Mouse (Mus musculus): ENCODE data around the gene Tent4a.
"Not testable (repeated sequence)": the region's sequence is repeated elsewhere in the genome, so short reads cannot be mapped to it uniquely, and the experiment has no call there.

Gene Tent4a

DNA sequence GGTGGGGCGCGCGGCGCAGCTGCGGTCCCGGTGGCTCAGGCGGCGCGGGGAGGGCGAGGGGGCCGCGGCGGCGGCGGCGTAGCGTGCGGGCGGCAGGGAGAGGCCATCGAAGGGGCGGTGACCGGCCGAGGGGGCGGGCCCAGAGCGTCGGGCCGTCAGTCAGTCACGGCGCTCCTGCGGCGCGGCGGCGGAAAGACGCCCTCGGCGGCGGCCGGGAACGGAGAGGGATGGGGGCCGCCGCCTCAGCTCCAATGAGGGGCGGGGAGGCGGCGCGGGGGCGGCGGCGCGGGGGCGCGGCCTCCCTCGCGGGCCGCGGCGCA is at the start of gene Tent4a:
Gene Tent4a (minus strand): TSS at position 284 of the 320 bp plus-strand sequence.
- no peak for DNase-seq

GRCm38 (mm10) chr13:69583591-69583990 is 49.2 kb upstream of the Tent4a start:
- DNase-seq: no peak

- no peak for DNase-seq
Observed at GRCm38 (mm10) chr13:69582411-69582810, 48.0 kb upstream of the Tent4a start.

- DNase-seq: no peak
Observed at GRCm38 (mm10) chr13:69577181-69577834, 42.9 kb upstream of the Tent4a start.

DNA sequence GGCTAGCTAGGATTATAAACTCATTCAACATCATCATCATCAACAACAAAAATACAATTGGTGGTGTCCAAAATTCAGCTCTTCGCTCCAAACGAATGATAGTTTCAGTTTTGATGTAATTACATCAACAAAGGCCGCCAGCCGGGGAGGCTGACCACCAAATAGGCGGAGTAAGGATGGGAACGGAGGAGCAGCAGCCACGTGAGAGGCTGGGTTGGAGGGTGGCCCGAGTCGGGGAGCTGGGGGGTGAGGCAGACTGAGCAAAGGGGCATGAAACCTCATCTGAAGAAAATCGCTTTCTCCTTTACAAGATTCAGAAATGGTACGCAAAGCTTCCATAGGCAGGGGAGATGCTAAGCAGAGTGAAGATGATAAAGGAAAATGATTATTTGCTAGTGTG is 42.3 kb upstream of the Tent4a start:
- peak; percentile 45 for DNase-seq

GRCm38 (mm10) chr13:69572594-69572993 is 38.2 kb upstream of the Tent4a start:
- DNase-seq: no peak

- no peak for DNase-seq
Observed at GRCm38 (mm10) chr13:69569201-69569600, 34.8 kb upstream of the Tent4a start.

GRCm38 (mm10) chr13:69565401-69565800 is 31.0 kb upstream of the Tent4a start:
- DNase-seq: not testable (repeated sequence)

DNA sequence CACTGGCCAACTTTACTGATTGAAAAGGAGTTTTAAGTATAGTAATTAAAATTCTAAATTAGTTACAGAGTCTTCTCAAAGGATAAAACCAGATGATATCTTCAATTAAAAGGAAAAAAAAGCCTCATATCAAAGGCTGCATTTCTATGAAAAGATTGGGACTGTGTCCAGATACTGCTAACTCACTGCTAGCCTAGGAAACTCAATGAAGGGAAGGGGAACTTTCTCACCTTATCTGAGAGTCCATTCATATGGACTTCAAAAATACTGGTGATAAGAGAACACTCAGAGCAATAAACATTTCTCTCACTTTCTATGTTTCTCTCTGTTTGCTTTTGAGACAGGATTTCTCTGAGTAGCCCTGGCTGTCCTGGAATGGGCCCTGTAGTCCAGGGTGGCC is 30.2 kb upstream of the Tent4a start:
- DNase-seq: no peak

DNA sequence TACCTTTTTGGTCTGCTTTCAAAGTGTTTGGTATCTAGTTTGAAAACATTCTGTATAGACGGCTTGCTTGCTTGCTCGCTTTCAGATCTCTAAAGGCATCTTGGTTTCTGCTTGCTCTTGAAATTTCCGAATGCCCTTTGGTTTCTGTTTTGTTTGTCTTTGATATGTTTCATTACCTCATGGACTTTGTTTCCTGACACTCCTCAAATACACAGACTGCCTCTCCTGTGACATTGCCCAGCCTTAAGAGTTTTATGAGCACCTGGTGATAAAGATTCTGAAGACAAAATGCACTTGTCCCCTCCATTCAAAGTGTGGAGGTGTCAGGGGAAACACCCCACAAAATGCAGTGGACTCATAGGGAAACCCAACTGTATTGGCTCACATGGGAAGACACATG is 29.5 kb upstream of the Tent4a start:
- DNase-seq: no peak

DNA sequence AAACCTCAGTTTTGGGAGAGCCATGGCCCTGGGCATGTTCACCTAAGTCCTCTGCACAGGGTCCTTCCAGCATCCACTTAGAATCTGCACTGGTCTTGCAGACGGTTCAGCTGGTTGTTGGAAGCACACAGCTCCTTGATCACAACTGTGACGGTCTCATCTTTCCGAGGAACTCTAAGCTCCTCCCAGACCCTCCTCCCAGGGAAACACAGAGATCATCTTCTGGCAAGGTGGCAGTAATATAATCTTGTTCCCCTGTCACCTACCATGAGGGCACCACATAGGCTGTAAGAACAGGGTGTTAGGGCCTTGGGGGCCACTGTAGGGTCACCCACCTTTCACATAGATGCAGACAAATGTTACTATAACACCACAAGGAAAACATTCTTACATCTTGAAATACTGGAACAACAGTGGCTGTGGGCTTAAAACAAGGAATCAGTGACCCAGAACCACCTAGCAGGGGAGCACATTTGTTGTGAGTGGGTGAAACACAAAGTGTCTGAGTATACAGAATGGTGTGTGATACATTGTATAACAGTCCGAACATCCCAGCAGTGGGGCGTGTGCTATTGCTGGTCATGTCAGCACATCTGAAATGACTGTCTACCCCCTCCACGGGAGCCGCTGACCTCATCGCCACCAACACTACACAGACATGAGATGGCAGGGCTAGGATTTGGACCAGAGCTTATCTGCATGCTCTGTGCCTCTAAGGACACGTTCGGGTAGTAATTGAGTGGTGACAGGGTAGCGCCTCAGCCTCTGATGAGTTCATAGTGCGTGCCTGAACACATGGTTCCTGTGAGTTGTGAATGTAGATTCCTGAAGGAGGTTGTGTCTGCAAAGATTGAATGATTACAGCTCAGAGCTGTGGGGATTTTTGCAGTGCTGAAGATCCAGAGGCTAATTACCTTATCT is 28.5 kb upstream of the Tent4a start:
- no peak for DNase-seq

- no peak for DNase-seq
Observed at GRCm38 (mm10) chr13:69562004-69562403, 27.6 kb upstream of the Tent4a start.

DNA sequence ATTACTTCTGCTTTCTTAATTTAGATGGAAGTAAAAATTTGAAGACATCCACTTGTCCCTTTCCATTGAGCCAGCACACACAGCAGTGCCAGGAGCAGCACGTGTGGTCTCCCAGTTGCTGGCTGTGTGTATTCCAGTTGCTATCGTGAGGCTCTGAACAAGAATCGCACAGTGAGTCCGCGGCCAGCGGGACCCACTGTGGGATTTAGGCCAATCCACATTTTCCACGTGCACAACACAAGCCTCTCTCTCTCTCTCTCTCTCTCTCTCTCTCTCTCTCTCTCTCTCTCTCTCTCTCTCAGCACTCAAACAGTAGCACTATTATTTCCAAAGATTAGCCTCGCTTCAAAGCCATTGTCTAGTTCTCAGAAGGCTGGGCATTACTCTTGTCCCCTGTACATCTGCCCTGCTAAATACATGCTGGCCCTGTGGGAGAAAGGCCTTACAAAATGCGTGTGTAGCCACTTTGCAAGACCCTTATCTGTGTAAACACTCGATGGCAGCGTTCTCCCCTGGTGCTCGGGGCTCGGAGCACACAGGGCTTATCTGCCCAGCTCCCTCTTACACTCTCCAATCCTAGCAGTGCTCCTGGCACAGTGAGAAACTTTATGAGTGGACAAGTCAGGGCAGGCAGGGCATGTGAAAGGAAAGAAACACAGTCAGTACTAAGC is 25.0 kb upstream of the Tent4a start:
- no peak for DNase-seq

DNA sequence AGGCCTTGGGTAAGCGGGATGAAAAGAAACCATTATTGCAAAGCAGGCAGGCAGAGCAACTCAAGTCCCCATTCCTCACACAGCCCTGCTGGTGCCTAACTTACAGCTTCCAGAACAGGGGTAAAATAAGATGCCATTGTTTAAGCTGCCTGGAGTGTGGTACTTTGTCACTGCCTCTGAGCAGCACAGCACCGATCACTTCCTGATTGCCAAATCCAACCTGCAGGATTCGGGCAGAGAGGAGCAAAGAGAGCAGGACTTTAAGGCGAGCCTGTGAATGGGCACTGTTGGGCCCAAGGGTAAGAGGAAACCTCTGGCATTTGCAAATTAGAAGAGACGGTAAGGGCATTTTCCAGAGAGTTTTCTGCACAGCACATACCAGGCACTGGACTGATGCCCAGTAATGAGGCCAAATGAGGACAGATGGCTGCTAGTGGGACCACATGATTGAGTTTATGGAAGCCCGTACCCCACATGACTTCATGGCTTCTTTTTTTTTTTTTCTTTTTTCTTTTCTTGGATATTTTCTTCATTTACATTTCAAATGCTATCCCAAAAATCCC is 23.8 kb upstream of the Tent4a start:
- DNase-seq: no peak

DNA sequence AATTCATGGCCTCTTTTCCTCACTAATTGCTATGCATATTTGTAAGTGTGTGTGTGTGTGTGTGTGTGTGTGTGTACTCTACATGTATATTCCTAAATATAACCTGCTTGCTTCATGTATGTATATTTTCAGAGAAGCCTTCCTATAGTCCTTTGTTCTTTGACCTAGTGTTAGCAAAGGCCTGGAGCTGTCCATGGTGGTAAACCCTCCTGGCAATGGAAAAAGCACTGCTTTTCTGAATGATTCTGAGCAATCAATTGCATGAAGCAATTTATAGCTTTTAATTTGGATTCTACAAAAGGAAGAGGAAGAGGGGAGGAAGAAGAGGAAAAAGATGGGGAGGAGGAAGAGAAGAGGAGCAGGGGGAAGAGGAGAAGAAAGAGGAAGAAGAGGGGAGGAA is 22.3 kb upstream of the Tent4a start:
- DNase-seq: no peak

DNA sequence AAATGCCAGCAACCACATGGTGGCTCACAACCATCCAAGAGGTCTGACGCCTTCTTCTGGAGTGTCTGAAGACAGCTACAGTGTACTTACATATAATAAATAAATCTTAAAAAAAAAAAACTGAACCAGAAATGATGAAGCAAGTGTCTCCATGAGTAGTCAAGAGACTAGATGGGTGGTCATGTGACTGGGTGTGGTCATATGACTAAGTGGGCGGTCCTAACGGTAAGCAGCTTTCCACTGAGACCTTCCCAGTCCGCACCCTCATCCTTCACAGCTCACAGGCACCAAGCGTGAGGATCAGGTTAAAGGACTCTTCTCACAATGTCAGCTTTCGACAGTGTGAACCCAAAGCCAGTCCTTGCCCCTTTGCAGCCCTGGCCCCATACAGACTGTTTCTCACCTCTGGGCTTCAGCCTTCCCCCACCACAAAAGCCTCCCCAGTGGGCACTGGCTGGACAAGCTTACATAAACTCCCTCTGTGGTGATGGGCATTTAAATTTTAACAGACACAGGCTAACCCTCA is 21.6 kb upstream of the Tent4a start:
- DNase-seq: no peak

DNA sequence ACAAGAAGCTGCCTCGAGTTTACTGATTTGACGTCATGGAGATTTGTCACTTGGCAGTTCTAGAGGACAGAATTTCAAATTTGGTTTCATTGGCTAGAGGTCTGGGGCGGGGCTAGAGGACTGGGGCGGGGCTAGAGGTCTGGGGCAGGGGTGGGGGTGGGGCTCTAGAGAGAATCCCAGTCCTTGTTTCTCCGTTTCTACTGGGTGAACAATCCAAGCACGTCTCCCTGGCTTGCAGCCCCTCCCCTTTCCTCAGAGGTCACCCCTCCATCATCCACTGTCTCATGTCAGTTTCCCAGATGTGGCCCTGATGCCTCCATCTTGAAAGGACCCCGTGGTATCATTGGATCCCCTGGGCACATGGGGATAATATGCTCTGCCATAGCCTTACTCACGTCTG is 20.6 kb upstream of the Tent4a start:
- DNase-seq: no peak

GRCm38 (mm10) chr13:69554255-69554654 is 19.8 kb upstream of the Tent4a start:
- DNase-seq: no peak

DNA sequence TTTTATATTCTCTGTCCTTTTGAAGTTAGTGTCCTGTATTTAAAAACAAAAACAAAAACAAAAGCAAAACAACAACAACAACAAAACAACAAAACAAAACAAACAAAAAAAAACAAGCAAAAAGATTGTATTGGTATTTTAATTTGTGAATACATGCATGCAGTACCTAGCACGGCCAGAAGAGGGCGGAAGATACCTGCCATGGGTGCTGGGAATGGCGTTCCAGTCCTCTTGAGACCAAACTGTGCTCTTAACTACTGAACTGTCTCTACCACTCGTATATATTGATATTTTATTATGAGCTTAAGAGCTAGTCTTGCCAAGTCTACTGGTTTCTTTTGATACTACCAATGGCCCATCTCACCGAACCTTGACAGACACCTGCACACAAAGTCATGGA is 18.6 kb upstream of the Tent4a start:
- no peak for DNase-seq

GRCm38 (mm10) chr13:69550831-69551230 is 16.4 kb upstream of the Tent4a start:
- no peak for DNase-seq

- DNase-seq: no peak
Observed at GRCm38 (mm10) chr13:69549980-69550379, 15.6 kb upstream of the Tent4a start.

- DNase-seq: no peak
Observed at GRCm38 (mm10) chr13:69547488-69548180, 13.2 kb upstream of the Tent4a start.

GRCm38 (mm10) chr13:69545019-69545418 is 10.6 kb upstream of the Tent4a start:
- peak; percentile 66 for DNase-seq
